Mouse (Mus musculus): ENCODE measurements at regions not wholly inside any gene's neighbourhood (a gene's known extent, or its start where the extent isn't known, plus 50 kb on each side); places are given as distances from the start of the nearest gene placed in this dataset.

DNA sequence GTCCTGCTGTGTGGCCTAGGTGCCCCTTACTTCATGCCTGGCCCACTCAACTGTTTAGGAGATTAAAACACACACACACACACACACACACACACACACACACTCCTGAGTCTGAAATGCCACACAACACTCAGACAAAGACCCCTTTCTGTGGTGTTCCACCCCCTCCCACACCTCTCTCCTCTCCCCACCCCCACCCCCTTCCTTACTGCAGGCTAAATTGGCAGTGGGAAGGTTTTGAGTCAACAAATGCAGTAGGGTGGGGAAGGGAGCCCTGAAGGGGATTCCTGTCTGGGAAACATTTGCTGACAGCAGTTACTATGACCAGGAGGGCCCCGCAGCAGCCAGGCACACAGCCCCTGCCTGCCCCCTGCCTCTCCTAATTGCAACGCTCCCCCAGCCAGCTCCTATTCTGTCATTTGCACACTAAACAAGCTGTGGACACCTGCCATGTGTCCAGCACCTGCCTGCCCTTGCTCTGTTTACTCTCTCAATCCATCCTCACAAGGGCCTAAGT lies 69.5 kb downstream of the Ephb3 start:
- 0 out of 2 replicates have a peak overlapping the region, but pooled peaks have one; percentile 16 for H3K9ac ChIP-seq (ENCODE audit: low read depth, low read length)
- WGBS (ENCODE audit: insufficient replicate concordance): 11% methylated on average over 2 of the region's 2 CpGs

DNA sequence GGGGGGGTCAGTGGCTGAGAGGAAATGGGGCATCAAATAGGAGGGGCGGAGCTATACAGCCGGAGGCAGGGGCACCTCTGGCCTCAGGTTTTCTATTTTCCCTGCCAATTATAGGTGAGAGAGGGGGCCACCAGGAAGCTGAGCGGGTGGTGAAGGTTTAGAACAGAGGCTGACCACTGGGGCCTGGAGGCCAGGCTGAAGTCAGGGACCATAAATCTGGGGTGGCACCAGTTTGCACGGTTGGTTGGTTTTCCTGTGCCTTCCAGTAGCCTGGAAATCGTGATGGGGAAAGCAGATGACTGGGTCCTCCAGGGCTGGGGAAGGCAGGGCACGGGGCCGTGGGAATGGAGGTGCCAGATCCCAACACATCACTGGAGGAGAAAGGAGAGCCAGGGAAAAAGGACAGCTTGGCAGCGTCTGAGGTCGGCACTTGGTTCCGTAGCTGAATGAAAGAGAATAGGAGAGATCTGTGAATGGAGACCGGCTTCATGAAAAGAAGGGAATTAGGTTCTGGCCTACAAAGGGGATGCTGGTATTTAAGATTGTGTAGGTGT lies 73.3 kb downstream of the Ephb3 start:
- WGBS (ENCODE audit: insufficient replicate concordance): 79% methylated on average over 11 of the region's 11 CpGs

More for the DNA sequence above, 69.5 kb downstream of the Ephb3 start:
- Histone ChIP-seq H3K27me3 (ENCODE audit: control insufficient read depth, insufficient read depth, low read length) (no peaks in the 10 kb centered on the region), H3K9me3 (replicated peaks; ENCODE audit: control insufficient read depth, low read length) (no peaks in the 10 kb centered on the region), H3K27ac (ENCODE audit: low read depth, low read length) (peak overlapping the region; percentile 78), H3K4me3 (ENCODE audit: low read depth, low read length) (no peak overlapping the region), H3K4me1 (ENCODE audit: control insufficient read depth, insufficient read depth, low read length) (peaks cover 47% of the 10 kb centered on the region), H3K36me3 (ENCODE audit: control insufficient read depth, insufficient read depth, low read length) (no peaks in the 10 kb centered on the region), H3K4me2 (peak overlapping the region; percentile 24; the same call in 1 of the 2 replicates)
- no peak for ATAC-seq (replicated peaks; ENCODE audit: insufficient number of reproducible peaks, low FRiP score, low TSS enrichment)

DNA sequence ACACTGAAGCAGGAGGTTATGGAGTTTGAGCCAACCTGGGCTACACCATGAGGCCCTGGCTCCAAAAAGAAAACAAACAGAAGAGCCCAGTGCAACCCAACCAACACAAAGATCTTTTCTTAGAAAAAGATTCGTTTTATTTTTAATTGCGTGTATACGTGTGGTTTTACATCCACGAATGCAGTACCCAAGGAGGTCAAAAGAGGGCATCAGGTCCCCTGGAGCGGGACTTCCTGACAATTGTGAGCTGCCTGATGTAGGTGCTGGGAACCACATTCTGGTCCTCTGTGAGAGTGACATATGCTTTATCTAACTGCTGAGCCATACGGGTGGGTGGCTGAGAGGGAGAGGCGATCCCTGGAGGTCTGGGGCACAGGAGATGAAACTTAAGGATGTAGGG lies 73.8 kb downstream of the Ephb3 start:
- ATAC-seq (replicated peaks; ENCODE audit: insufficient number of reproducible peaks, low FRiP score, low TSS enrichment): no peak
- Histone ChIP-seq H3K27me3 (ENCODE audit: control insufficient read depth, insufficient read depth, low read length) (peaks cover 8% of the 10 kb centered on the region; the same call in 1 of the 2 replicates), H3K9me3 (replicated peaks; ENCODE audit: control insufficient read depth, low read length) (no peaks in the 10 kb centered on the region), H3K36me3 (ENCODE audit: control insufficient read depth, insufficient read depth, low read length) (no peaks in the 10 kb centered on the region), H3K9ac (ENCODE audit: low read depth, low read length) (no peak overlapping the region), H3K4me1 (ENCODE audit: control insufficient read depth, insufficient read depth, low read length) (peaks cover 29% of the 10 kb centered on the region), H3K4me3 (ENCODE audit: low read depth, low read length) (no peak overlapping the region), H3K4me2 (no peak overlapping the region), H3K27ac (ENCODE audit: low read depth, low read length) (no peak overlapping the region)
- WGBS (ENCODE audit: insufficient replicate concordance): 90% methylated on average over 7 of the region's 7 CpGs

More for the DNA sequence above, 73.3 kb downstream of the Ephb3 start:
- H3K27me3 ChIP-seq (ENCODE audit: control insufficient read depth, insufficient read depth, low read length): peaks cover 8% of the 10 kb centered on the region; the same call in 1 of the 2 replicates
- H3K4me3 ChIP-seq (ENCODE audit: low read depth, low read length): no peak overlapping the region
- H3K4me2 ChIP-seq: no peak overlapping the region
- H3K9me3 ChIP-seq (replicated peaks; ENCODE audit: control insufficient read depth, low read length): no peaks in the 10 kb centered on the region
- no peak overlapping the region for H3K27ac ChIP-seq (ENCODE audit: low read depth, low read length)
- H3K36me3 ChIP-seq (ENCODE audit: control insufficient read depth, insufficient read depth, low read length): no peaks in the 10 kb centered on the region
- H3K4me1 ChIP-seq (ENCODE audit: control insufficient read depth, insufficient read depth, low read length): peaks cover 35% of the 10 kb centered on the region
- ATAC-seq (replicated peaks; ENCODE audit: insufficient number of reproducible peaks, low FRiP score, low TSS enrichment): no peak
- no peak overlapping the region for H3K9ac ChIP-seq (ENCODE audit: low read depth, low read length)

DNA sequence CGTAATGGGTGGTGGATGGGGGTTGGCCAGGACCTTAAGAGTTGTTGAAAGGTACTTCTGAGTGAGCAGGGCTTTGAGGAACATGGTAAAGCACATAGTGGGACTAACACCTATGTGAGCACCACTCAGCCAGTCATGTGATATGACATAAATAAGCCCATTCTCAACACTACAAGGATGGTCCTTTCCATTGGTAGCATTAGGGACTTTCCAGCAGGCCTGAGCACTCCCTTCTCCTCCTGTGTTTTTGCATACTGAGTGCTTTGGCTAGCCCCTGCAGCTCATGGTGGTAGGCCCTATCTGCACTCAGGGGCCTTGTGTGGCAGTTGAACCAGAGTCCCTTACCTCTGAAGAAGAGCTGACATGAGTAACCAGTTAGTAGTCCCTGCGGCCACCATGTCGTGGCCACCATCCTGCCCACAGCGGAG lies 75.7 kb downstream of the Ephb3 start:
- H3K9me3 ChIP-seq (replicated peaks; ENCODE audit: control insufficient read depth, low read length): no peaks in the 10 kb centered on the region
- 76% methylated on average over 4 of the region's 4 CpGs for WGBS (ENCODE audit: insufficient replicate concordance)
- no peak overlapping the region for H3K4me3 ChIP-seq (ENCODE audit: low read depth, low read length)
- peaks cover 11% of the 10 kb centered on the region for H3K27me3 ChIP-seq (ENCODE audit: control insufficient read depth, insufficient read depth, low read length)
- no peak for ATAC-seq (replicated peaks; ENCODE audit: insufficient number of reproducible peaks, low FRiP score, low TSS enrichment)
- no peak overlapping the region for H3K9ac ChIP-seq (ENCODE audit: low read depth, low read length)
- no peak overlapping the region for H3K4me2 ChIP-seq
- H3K27ac ChIP-seq (ENCODE audit: low read depth, low read length): no peak overlapping the region
- H3K36me3 ChIP-seq (ENCODE audit: control insufficient read depth, insufficient read depth, low read length): no peaks in the 10 kb centered on the region
- peaks cover 18% of the 10 kb centered on the region; the same call in 1 of the 2 replicates for H3K4me1 ChIP-seq (ENCODE audit: control insufficient read depth, insufficient read depth, low read length)

DNA sequence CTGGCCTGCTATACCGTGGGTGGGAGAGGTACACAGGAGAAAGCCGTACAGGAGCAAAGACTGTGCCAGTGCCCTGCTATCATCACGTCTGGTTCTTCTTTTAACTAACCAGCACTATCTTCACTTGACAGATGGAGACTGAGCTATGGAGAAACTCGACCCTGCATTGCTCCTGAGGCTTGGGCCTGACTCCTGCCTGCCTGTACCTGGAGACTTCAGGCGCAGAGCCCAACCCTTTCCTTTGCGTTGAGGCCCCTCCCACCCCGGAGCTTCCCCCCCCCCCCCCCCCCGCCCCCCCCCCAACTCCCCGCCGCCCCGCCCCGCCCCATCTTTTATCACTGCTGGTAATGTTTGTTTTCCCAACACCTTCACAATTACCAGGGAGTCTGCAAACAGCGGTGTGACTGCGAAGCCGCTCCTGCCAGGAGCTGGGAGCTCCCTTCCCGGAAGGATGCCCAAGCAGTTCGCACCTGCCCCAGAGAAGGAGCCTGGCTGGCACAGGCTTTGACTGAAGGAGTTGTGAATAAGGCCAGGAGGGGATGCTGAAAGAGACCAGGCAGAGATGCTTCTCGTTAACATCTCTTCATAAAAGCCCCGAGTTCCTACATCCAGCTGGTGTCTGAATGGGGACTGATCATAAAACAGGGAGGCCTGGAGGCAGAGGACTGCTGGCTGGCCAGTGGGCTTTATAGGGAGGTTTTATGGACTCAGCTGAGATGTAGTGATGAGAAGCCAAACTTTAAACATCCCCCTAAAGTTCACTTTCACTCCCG lies 77.6 kb downstream of the Ephb3 start:
- no peak overlapping the region for H3K27ac ChIP-seq (ENCODE audit: low read depth, low read length)
- ATAC-seq (replicated peaks; ENCODE audit: insufficient number of reproducible peaks, low FRiP score, low TSS enrichment): no peak
- no peak overlapping the region for H3K9ac ChIP-seq (ENCODE audit: low read depth, low read length)
- WGBS (ENCODE audit: insufficient replicate concordance): 6% methylated on average over 15 of the region's 20 CpGs
- no peak overlapping the region for H3K4me2 ChIP-seq
- peaks cover 23% of the 10 kb centered on the region; the same call in 1 of the 2 replicates for H3K4me1 ChIP-seq (ENCODE audit: control insufficient read depth, insufficient read depth, low read length)
- peaks cover 11% of the 10 kb centered on the region for H3K27me3 ChIP-seq (ENCODE audit: control insufficient read depth, insufficient read depth, low read length)
- H3K9me3 ChIP-seq (replicated peaks; ENCODE audit: control insufficient read depth, low read length): no peaks in the 10 kb centered on the region
- H3K36me3 ChIP-seq (ENCODE audit: control insufficient read depth, insufficient read depth, low read length): no peaks in the 10 kb centered on the region
- no peak overlapping the region for H3K4me3 ChIP-seq (ENCODE audit: low read depth, low read length)

DNA sequence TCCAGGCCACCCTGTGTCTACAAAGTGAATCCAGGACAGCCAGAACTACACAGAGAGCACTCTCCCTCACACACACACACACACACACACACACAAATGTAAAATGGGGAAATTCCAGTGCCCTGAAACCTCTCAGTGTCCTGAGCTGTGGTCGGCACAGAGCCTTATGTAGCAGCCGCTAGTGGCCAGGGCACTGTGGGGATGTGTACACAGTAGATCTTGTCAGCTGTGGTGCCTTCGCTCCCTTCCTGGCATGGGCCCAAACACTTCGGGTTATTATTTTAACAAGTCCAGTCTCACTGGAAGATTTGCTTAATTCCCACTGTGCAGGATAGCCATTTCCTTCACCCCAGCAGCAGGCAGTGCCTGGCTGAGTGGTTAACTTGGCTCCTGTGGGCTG lies 81.5 kb downstream of the Ephb3 start:
- 46% methylated on average over 4 of the region's 4 CpGs for WGBS (ENCODE audit: insufficient replicate concordance)
- Histone ChIP-seq H3K4me3 (ENCODE audit: low read depth, low read length) (no peak overlapping the region), H3K9me3 (replicated peaks; ENCODE audit: control insufficient read depth, low read length) (peaks cover 4% of the 10 kb centered on the region; the same call in 1 of the 2 replicates), H3K27ac (ENCODE audit: low read depth, low read length) (no peak overlapping the region), H3K27me3 (ENCODE audit: control insufficient read depth, insufficient read depth, low read length) (peaks cover 6% of the 10 kb centered on the region), H3K4me1 (ENCODE audit: control insufficient read depth, insufficient read depth, low read length) (peaks cover 14% of the 10 kb centered on the region; the same call in 1 of the 2 replicates), H3K4me2 (no peak overlapping the region), H3K9ac (ENCODE audit: low read depth, low read length) (no peak overlapping the region), H3K36me3 (ENCODE audit: control insufficient read depth, insufficient read depth, low read length) (no peaks in the 10 kb centered on the region)
- ATAC-seq (replicated peaks; ENCODE audit: insufficient number of reproducible peaks, low FRiP score, low TSS enrichment): no peak; the same call in 1 of the 2 replicates

DNA sequence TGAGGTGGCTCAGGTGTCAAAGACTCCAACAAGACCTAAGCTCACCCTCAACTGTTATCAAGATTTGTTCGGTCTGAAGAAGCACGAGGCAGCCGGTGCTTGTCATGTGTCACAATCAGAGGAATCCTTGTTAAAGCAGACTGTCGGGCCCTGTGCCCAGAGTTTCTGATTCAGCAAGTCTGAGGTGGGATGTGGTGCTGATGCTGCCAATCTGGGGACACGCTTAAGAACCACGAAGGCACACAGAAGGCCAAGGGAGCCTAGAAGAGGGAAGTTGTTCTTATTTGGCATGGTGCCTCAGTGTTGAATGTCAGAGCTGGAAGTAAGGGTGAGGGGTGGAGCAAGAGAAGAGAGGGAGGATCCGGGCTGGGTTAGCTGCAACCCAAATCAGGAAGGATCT lies 85.0 kb downstream of the Ephb3 start:
- H3K36me3 ChIP-seq (ENCODE audit: control insufficient read depth, insufficient read depth, low read length): no peaks in the 10 kb centered on the region

DNA sequence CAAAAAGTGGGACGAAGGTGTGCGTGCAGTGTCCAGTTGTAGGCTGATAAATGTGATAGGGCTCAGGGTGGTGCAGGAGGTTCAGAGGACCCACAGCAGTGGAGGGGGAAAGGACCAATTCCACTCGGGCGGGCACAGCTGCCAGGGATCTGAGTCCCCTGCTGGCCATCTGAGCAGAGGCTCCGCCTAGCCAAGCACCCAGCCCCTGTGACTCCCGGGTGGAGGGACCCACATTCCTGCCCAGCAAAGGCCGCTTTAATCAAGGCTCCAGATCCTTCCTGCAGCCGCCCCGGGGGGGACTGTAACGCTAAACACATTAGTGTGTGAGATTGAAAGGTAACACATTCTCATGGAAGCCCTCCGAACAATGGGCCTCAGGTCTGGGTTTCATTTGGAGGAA lies 88.5 kb downstream of the Ephb3 start:
- Histone ChIP-seq H3K9ac (ENCODE audit: low read depth, low read length) (no peak overlapping the region), H3K27ac (ENCODE audit: low read depth, low read length) (peak overlapping the region; percentile 36), H3K4me1 (ENCODE audit: control insufficient read depth, insufficient read depth, low read length) (peaks cover 39% of the 10 kb centered on the region), H3K9me3 (replicated peaks; ENCODE audit: control insufficient read depth, low read length) (peaks cover 4% of the 10 kb centered on the region; the same call in 1 of the 2 replicates), H3K4me2 (no peak overlapping the region), H3K4me3 (ENCODE audit: low read depth, low read length) (no peak overlapping the region), H3K36me3 (ENCODE audit: control insufficient read depth, insufficient read depth, low read length) (no peaks in the 10 kb centered on the region), H3K27me3 (ENCODE audit: control insufficient read depth, insufficient read depth, low read length) (no peaks in the 10 kb centered on the region)
- ATAC-seq (replicated peaks; ENCODE audit: insufficient number of reproducible peaks, low FRiP score, low TSS enrichment): no peak
- WGBS (ENCODE audit: insufficient replicate concordance): 24% methylated on average over 11 of the region's 11 CpGs

More for the DNA sequence above, 85.0 kb downstream of the Ephb3 start:
- Histone ChIP-seq H3K4me3 (ENCODE audit: low read depth, low read length) (no peak overlapping the region), H3K9me3 (replicated peaks; ENCODE audit: control insufficient read depth, low read length) (peaks cover 4% of the 10 kb centered on the region; the same call in 1 of the 2 replicates), H3K4me1 (ENCODE audit: control insufficient read depth, insufficient read depth, low read length) (peaks cover 23% of the 10 kb centered on the region), H3K4me2 (no peak overlapping the region), H3K9ac (ENCODE audit: low read depth, low read length) (no peak overlapping the region), H3K27me3 (ENCODE audit: control insufficient read depth, insufficient read depth, low read length) (no peaks in the 10 kb centered on the region), H3K27ac (ENCODE audit: low read depth, low read length) (no peak overlapping the region)
- WGBS (ENCODE audit: insufficient replicate concordance): 60% methylated on average over 7 of the region's 7 CpGs
- no peak for ATAC-seq (replicated peaks; ENCODE audit: insufficient number of reproducible peaks, low FRiP score, low TSS enrichment)

Data from heart, embryonic 11.5 days (tissue).